Mouse (Mus musculus): ENCODE results near the gene Olfr311.

Gene Olfr311

DNA sequence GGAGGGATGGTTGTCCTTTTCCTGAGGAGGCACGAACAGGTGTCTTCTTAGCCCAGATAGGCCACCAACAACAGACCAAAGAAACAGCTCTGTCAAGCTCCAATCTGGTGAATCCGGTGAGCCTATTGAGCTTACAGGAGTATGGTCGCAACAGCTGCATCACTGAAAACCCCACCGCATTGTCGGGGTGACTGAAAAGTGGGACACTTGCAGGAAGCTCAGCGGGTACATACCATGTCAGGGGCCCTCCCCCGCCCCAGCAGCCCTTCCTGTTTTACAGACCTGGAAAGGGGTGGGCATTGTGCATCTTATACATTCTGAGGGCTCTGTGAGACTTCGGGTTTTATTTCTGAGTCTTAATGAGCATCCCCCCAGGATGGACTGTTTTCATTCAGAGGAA lies 44.7 kb downstream of the Olfr311 start:
- DNase-seq, result no peak

DNA sequence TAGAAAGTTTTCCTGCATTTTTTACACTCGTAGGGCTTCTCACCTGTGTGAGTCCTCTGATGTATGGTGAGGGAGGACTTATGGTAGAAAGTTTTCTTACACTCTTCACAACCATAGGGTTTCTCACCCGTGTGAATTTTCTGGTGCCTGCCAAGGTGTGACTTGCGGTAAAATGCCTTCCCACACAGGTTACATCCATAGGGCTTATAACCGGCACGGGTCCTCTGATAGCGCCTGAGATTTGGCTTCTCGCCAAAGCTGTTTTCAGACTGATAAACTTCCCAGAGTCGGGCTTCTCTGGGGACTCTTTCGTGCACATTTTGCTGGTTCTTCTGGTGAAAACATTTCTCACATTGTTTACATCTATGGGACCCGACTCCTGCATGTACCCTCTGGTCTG lies 51.5 kb downstream of the Olfr311 start:
- DNase-seq, result no peak

Measured in lung, postnatal 36 days (tissue).